Mouse (Mus musculus) MN1 (cell line): Measurements from ENCODE around the gene Ppp1r15b.

ENCODE experiments used
- DNase-seq: peaks from one replicate; pipeline ENCODE4 v3.0.0-alpha.2; 2016; ENCODE audit warnings: low spot score

Gene Ppp1r15b

GRCm38 (mm10) chr1:133121246-133121645 is 9.7 kb upstream of the Ppp1r15b start:
- DNase-seq, result no peak

- no peak for DNase-seq
Observed at GRCm38 (mm10) chr1:133124137-133124536, 6.8 kb upstream of the Ppp1r15b start.

DNA sequence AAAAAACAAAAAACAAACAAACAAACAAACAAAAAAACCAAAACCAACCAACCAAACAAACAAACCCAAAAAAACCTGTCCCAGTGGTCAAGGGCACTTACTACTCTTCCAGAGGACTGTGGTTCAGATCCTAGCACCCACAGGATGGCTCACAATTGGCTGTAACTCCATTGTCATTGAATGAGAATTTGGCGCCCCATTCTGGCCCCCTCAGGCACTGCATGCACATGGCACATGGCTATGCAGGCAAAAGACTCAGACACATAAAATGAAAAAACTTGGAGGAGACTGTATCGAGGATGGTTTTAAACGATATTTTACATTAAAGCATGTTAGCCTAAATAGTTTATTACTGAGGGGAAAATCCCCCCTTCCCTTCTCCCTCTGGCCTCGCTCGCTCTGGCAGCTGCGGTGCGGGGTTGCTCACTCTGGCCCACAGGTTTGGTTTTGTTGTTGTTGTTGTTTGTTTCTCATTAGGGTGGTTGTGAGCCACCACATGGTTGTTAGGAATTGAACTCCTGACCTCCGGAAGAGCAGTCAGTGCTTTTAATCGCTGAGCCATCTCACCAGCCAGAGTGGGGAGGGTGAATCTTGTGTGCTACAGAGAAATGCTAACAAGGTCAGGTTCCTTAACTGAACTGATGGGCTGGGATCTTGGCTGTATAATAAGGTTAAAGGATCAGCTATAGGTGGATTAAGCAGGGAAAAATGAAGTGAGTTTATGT is 5.1 kb upstream of the Ppp1r15b start:
- DNase-seq, result no peak

- no peak for DNase-seq
Observed at GRCm38 (mm10) chr1:133126365-133126740, 4.6 kb upstream of the Ppp1r15b start.

DNA sequence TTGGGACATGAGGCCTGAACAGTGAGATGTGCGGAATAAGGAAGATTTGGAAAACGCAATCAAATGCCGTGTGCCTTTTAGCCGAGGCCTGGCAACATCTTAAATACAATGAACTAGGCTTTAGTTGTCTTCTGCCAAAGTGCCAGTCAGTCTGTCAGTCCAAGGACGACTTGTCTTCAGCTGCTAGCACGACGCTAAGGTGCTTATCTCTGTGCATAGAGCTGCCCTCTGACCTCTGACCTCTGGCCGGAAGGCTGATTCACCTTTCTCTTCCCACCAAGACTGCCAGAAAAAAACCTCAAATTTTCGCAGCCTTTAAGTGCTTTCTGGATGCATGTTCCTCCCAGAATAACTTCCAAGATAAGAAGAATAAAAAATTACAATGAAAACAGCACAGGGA is 3.6 kb upstream of the Ppp1r15b start:
- no peak for DNase-seq

DNA sequence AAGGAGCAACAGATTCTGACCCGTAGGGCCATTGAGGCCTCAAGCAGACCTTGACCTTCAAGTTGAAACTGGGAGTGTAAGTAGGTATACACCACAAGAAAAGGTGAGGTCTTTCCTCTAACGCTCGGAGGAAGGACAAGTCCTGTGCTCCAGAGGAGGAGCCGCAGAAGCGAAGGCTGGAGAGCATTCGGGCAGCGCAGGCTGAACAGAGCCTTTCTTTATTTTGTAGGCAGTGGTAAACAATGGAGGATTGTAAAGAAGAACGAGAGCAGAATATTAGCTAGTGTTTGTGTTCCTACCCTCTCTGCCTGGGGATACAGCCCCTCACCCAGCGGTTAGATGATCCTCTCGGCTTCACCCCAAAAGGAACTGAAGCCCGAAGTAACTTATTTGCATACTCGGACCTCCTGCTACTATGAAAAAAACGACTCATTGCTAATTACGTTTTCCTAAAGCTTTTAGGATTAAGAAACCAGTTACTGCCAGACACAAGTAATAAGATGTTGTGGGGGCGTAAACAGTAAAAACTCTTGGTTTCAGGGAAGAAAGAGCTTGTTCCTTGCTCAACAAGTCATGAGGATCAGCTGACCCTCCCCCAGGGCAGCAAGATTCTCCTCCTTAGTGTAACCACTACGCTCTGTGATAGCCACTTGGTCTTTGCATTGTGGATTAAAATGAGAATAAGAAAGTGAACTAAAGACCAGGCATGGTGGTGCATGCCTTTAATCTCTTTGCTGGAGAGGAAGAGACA is 1.3 kb upstream of the Ppp1r15b start:
- peak; percentile 50 for DNase-seq

DNA sequence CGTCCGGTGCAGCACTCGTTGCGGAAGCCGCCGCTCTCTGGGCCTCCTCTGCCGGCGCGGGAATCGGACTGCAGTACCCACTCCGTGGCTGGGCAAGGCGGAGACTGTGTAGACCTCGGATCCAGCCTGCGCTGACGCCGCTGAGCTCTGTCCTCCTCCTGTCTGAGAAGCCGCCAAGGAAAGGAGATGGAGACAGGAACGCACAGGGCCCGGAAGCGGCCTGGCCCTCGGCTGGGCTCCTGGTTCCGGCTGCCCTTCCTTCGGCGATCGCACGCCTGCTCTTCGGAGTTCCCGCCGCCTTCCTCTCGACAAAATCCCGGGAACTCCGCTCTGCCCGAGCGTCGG is 590 bp downstream of the Ppp1r15b start:
- DNase-seq, result no peak

- DNase-seq, result peak; percentile 23
Observed at GRCm38 (mm10) chr1:133131936-133132335, 993 bp downstream of the Ppp1r15b start.

- no peak for DNase-seq
Observed at GRCm38 (mm10) chr1:133132388-133133326, 1.7 kb downstream of the Ppp1r15b start.

DNA sequence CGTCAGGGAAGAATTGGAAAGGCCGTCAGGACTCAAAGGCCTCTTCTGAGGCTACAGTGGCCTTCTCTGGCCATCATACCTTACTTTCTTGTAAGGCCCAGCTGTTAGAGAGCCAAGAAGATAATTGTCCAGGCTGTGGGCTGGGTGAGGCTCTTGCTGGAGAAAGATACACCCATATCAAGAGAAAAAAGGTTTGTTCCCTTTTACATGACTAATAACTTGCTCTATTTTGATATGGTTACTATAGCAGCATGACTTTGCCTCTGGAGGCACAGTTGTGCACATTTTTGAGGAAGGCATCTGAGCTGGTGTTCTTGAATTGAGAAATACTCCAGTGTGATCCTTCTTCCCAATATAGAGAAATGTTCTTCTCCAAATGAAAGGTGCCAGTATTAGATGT is 2.5 kb downstream of the Ppp1r15b start:
- peak; percentile 31 for DNase-seq

DNA sequence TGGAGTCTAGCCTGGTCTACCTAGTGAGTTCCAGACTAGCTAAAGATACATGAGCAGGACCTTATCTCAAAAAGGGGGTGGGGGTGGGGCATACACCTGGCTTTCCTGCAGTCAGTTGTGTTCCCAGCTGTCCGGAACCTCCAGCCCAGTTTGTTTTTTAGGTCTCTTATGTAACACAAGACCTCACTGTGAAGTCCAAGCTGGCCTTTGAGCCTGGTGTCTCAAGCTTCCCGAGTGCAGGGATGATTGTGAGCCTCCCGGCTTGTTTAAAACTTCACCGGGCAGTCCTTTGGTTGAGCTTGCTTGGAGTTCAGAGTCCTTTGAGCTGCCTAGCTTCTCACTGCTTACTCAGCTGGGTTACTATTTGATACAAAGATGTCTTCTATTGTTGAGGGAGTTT is 3.1 kb downstream of the Ppp1r15b start:
- DNase-seq, result no peak

GRCm38 (mm10) chr1:133134881-133135280 is 3.9 kb downstream of the Ppp1r15b start:
- peak; percentile 27 for DNase-seq

DNA sequence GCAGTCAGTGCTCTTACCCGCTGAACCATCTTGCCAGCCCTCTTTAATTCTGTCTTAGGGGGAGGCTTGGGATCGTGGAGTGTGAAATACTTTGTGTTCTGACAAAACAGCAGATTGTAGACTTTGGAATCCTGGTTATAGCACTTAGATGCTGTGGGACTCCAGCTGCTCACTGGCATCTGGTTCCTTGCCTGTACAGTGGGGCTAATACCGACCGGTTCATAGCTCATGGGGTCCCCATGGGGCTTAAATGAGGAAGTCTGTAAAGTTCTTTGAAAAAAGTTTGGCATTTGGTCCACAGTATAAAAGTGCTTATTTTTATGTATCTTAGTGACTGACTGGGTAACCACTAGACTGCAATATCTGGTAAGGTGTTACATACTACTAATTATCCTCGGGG is 4.9 kb downstream of the Ppp1r15b start:
- no peak for DNase-seq

DNA sequence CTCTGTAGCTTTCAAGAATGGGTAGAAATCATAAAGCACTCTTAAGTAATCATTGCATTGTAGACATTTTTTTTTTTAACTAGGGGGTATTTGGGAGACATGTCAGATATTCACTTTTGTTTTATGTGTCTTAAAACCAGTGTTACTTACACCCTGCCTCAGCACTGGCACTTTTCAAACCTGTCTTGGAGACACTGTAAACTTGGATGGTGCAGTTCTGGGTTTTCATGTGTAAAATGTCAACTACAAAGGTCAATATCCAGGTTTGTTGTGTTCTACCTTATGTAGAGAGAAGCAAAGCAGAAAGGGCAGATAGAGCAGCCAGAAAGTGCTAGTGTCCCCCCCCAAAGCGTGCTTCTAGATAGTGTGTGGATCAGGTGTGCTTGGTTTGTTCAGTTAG is 7.5 kb downstream of the Ppp1r15b start:
- no peak for DNase-seq

- DNase-seq, result peak; percentile 80
Observed at GRCm38 (mm10) chr1:133146014-133147009, 15.4 kb downstream of the Ppp1r15b start.

DNA sequence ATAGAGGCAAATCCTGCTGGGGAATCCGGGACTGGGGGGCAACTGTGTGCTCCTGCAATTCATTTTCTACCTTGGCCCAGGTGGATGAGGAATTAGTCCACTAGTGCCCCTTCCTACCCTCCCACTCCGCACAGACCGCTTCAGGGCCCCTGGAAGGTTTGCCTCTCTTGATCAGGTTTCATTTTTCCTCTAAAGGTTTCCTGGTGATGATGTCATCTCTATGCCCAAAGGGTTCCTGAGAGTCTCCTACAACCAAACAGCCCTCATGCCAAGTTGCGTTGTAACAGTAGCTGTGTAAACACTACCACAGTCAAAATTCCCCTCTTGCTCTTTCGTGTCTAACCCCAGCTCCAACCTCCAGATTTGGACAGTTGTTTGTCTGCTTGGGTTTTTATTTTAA is 16.4 kb downstream of the Ppp1r15b start:
- DNase-seq, result no peak

DNA sequence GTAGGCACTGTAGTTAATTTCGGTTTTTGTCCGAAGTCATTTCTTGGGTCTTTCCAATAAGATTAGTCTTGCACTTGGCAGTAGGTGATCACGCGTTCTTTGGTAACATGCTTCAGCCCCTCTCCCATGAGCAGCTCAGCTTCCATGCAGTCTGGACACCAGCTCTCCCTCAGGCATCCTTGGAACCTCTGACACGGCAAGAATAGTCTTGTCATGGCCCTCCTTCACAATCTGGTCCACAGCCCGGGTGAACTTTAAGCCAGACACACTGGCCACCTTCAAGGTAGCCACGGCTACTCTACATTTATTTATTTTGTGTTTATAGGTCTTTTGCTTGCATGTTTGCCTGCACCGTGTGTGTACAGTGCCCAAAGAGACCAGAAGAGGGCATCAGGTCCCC is 17.2 kb downstream of the Ppp1r15b start:
- no peak for DNase-seq

GRCm38 (mm10) chr1:133150556-133150955 is 19.6 kb downstream of the Ppp1r15b start:
- DNase-seq, result no peak

GRCm38 (mm10) chr1:133152213-133152612 is 21.3 kb downstream of the Ppp1r15b start:
- DNase-seq, result no peak

DNA sequence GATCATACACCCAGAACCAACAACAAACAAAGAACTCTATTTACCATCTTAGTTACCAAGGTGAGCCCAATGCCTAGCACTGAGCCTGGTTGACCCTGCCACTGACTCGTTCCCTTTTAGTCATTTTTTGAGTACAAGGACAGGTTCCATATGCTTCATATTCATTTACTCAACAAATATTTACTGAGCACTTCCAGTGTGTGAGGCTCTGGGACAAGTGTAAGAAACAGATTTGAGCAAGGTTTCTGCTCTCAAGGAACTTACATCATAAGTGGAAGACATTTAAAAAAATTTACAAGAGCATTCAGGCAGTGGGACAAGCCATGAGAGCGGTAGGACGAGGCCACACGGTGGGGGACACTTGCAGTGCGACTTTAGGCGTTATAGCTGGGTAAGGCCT is 24.3 kb downstream of the Ppp1r15b start:
- DNase-seq, result no peak

GRCm38 (mm10) chr1:133159128-133159564 is 28.2 kb downstream of the Ppp1r15b start:
- DNase-seq, result peak; percentile 68
